Mouse (Mus musculus): ENCODE results near the gene Myo3b.

Myo3b gene

DNA sequence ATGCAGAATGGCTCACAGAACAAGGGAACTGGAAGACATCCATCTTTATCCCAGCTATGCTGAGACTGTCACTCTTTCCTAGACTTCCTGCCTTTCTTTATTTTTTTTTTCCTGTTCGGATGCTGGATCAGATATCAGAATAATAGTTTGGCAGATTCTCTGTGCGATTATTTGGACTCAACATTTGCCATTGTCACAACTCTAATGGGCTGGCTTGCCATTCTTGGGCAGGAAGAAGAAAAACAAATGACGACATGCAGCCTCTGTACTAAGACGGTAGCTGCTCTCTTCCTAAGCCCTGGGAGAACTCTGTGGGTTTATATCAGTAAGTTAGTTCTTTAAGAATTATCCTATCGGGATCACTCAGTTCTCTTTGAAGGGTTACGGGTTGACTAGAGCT, 89.7 kb downstream of the Myo3b start:
- DNase-seq (ENCODE audit: low spot score) = no peak

DNA sequence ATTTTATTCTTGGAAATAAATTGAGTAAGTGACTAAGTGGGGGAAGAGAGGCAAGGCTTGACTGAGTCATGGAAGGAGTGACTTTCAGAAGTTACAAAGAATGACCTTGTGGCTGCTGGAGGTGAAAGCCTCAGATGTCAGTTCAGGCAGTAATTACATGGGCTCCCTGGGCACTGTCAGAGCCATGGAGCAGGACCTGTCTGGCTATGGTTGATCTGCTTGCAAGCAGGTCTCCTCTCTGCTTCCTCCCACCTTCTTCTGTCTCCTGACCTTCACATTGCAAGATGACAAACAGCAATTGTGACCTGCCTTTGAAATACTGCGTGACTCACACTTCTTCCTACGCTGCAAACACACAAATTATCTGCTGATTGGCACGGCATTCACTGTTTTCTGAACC, 90.6 kb downstream of the Myo3b start:
- no peak for DNase-seq (ENCODE audit: low spot score)

DNA sequence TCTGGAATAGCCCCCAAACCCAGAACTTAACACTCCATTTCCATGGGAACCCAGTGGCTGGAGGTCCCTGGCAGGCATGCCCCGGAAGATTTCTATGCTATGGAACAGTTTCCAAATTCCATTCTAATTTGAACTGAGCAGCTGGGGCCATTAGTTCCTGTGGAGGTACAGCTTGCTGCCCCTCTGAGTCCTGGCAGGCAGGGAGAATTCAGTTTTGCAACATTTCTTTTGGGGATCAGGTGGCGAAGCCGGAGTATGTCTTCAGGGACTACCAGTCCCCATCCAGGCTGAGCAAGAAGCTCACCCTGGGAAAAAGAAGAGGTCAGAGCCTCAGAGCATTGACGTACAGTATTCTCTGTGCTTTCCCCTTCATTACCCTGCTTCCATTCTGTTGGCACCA, 94.4 kb downstream of the Myo3b start:
- no peak for DNase-seq (ENCODE audit: low spot score)

DNA sequence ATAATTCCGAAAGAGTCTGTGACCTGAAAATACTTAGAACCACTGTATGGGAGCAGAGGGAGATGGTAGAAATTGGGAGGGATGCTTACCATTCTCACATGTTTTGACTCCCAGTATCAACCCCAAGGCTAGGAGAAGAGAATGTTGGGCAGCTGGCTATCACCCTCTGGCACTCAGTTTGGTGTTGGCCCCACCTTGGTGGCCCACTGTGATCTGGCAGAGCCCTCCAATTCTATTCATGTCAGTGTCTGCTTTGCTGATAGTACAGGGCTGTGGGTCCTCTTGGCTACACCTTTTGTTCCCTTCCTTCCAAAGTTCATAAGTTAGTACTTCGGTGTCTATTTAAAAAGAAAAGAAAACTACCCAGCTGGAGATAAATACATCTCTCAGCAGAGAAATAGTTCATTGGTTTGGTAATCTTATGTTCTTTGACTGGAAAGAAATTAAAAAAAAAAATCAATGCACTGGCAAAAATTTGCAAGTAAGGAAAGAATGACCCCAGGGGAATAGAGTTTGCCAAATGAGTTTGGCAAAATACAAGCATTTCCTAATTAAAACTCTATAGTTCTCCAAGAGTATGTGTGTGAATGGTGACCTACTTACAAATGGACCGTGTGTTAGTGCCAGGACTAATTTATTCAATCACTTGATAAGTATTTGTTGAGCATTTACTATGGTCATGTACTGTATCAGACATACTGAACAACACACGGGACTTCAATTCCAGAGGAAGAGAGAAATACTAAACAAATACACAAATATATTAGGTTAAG, 98.5 kb downstream of the Myo3b start:
- DNase-seq (ENCODE audit: low spot score) = no peak

DNA sequence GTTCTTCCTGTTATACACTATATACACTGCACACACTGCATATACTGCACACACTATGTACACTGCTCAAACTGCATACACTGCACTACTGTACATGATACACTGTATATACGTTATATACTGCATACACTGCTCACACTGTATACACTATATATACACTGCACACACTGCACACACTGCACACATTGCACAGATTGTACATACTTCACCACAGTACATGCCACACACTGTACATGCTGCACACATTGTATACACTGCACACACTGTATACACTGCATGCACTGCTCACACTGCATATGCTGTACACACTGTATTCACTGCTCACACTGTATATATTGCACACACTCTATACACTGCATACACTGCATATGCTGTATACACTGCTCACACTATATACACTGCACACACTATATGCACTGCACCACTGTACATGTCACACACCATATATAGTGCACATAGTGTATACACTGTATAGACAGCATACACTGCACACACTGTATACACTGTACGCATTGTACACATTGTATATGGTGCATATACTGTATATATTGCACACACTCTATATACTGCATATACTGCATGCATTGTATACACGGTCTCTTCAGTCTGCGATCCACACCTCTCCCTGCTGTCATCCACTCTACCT, 104.7 kb downstream of the Myo3b start:
- DNase-seq (ENCODE audit: low spot score) = no peak

DNA sequence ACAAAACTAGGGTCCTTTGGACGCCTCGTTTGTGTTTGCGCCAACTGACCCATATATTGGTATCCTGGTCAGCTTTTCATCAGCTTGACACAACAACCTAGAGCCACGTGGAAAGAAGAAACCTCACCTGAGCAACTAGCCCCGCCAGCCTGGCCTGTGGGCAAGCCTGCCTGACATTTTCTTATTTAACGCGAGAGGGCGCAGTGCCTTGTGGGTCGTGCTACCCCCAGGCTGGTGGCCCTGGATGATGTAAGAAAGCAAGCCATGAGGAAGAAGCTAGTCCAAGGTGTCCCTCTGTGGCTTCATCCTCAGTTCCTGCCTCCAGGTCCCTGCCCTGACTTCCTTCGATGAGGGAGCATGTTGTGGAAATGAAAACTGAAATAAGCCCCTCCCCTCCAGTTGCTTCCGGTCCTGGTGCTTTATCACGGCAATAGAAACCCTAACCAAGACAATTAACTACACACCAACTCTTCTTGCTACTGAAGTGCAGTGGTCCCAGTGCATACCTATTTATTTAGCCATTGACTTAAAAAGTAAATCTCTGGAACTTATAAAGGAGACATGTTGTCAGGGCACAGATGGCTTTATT, 108.2 kb downstream of the Myo3b start:
- no peak for DNase-seq (ENCODE audit: low spot score)

DNA sequence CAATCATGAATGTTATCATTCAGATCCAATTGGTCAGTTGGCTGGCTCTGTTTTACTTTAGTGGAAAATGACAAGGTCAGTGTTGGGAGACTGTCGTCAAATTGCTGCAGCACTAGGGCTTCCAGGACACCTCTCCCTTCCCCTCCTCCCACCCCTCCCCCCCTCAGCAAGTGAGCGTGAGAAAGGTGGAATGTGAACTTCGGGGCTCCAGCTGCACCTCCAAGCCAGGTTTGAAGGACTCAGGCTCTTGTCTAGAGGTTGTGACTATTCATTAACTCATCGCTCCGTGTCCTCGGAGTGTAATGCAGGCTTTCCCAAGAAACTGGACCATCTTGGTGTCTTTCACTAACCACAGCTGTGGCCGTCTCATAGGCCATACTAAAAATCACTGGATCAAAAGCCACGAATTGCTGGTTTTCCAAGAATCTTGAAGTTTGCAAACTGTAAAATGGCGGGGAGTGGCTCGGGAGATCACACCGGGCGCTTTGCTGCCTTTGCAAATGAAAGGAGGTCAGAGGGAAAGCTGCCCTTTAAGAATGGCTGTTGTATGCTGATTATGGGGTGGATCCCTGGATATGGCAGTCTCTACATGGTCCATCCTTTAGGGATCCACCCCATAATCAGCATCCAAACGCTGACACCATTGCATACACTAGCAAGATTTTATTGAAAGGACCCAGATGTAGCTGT, 110.0 kb downstream of the Myo3b start:
- no peak for DNase-seq (ENCODE audit: low spot score)

DNA sequence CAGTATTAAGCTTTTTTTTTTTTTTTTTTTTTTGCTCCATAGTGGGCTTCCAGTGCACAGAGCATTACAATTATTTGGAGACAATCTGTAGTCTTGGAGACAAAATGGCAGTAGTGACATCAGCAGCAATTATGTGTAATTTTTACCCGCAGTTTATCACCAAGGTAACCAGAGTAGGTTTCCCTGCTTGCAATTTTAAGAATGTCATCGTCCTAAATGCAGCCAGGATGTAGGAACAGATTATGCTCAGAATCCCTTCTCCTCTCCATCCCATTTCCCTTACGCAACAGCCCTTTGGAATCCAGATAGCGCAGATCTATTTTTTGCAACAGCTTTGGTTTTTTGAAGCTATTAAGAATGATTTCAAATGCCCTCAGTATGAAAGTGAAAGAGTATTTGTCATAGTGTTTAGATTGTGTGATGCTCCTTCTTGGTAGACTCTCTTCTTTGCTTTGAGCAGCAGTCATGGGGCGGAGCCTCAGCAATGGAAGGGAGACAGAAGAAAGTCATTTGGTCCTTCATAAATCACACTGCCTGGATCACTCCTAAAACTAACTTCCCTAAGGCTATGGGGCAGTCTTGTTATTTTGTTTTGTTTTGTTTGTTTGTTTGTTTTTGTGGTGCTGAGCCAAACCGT, 111.6 kb downstream of the Myo3b start:
- peak; percentile 45 for DNase-seq (ENCODE audit: low spot score)

DNA sequence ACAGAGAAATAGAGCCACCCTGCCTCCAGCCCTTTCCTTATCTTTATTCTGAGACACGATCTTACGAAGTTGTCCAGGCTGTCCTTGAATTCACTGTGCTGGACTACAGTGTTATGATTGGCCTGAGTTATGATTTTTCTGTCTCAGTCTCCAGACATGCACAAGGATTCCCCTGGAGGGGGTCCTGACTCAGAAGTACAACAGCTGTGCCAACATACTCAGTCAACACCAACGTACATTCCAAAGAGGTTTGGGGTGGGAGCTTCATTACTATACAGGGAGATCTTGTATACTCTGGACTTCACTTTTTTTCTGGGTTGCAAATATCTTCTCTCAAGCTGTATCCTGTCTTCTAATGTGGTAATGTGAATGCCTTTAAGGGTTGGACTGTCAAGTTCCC, 113.0 kb downstream of the Myo3b start:
- no peak for DNase-seq (ENCODE audit: low spot score)

DNA sequence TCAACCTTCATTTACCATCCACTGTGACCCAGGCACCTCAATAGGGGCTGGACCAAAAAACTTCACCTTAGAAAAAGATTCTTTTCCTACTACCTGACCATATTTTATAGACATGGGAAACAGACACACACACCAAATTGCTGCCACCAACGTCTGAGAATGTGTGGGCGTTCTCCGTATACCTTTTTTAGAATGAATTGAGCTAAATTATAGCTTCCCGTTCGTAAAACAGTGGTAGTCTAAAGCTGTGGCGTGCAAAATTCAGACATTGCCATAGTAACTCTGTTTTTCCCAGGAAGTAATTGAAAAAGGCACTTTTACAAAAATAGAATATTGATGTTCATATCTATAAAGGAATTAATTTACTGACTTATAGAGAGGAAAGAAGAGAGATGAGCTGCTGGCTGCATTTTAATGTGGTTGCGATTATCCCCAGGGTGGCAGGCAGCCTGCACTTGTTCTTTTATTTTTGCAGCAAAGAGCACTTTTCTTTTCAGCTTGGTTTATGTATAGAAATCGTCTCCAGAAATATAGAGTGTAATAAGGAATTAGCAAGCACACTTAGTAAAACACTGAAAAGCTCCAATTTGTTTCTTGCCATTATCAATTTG, 116.4 kb downstream of the Myo3b start:
- no peak for DNase-seq (ENCODE audit: low spot score)

DNA sequence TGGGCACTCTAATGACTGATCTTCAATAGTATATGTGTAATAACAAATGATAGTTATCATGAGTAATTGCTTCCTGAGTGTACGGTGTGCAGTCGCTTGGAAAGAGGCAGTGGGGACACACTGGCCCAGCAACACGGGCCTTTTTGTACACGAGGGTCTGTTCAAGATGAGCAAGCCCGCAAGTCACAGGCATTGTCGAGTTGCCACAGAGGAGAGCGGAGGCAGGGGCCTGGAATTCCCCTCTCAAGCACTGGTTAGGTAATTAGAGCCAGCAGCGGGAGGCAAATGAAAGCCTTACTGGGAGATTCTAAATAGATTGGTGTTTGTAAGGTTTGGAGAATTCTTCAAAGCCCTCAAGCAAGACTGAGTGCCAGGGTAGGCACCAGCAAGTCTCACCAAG, 120.6 kb downstream of the Myo3b start:
- peak; percentile 16 for DNase-seq (ENCODE audit: low spot score)

DNA sequence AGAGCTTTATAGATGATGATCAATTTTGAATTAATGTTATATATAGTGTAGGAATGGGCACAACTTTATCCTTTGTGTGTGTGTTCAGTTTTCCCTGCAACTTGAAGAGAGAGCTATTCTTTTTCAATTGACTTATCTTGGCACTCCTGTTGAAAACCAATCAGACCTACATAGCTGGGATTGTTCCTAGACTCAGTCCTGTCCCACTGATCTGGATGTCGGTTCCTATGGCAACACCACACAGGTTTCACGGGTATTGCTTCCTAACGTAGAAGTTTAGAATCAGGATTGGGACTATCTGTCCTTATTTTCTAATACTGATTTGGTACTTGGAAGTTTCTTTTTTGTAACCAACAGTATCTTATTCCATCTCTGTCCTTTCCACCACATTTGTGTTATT, 127.3 kb downstream of the Myo3b start:
- no peak for DNase-seq (ENCODE audit: low spot score)

DNA sequence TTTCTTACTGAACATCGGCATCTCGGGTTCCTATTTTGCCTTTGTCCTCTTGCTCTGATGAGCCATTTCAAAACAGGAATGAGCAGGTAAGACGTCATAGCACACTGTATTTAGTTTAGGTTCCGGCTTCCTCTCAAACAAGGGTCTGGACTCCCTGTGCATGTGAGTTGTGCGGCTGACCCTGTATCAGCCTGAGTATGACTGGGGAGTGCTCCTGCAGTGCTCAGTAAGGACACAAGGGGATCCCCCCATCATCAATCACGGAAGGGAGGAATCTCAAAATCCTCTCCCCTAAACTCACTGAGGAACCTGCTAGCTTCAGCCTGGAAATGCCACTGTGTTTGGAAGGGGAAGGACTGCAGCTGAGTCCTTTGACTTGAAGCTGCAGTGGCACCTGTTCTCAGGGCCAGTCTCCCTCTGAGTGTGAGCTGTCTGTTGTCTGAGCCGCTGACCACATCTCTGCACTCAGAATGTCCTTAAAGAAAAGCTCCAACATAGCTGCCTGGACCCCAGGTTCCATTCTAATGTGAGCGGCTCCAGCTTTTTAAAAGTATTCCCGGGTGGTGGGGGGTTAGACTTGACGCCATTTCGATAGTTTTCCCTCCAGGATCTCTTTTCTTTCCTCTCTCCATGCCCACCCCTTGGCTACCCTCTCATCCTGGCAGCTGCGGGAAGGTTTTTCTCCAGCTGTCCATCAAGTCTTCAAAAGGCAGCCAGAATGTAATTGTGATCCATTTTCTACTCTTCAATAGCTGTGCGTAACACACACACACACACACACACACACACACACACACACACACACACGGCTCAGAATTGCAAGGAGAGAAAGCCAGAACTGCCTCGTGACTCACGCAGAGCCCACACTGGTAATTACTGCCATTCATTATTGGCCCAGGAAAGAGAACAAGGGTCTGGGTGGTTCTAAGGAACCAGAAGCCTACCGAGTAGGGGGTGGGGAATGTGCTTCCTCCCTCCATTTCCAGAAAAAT, 129.3 kb downstream of the Myo3b start:
- peak; percentile 53 for DNase-seq (ENCODE audit: low spot score)

DNA sequence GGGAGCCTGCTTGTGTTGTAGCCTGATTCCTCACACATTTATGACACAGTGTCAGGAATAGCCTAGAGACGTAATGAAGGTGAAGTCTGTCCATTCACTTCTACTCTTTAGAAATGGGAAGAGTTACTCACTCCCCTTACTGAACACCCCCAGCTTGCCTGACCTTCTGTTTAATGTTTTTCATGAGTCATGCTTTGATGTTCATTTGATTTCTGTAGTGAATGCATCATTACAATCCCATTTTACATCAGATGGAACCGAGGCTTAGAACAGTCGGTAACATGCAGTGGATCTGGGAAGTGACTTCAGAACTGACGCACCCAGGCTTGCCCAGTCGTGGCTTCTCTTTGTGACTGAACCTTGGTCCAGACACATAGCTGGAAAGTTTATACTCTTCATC, 131.5 kb downstream of the Myo3b start:
- DNase-seq (ENCODE audit: low spot score) = no peak

DNA sequence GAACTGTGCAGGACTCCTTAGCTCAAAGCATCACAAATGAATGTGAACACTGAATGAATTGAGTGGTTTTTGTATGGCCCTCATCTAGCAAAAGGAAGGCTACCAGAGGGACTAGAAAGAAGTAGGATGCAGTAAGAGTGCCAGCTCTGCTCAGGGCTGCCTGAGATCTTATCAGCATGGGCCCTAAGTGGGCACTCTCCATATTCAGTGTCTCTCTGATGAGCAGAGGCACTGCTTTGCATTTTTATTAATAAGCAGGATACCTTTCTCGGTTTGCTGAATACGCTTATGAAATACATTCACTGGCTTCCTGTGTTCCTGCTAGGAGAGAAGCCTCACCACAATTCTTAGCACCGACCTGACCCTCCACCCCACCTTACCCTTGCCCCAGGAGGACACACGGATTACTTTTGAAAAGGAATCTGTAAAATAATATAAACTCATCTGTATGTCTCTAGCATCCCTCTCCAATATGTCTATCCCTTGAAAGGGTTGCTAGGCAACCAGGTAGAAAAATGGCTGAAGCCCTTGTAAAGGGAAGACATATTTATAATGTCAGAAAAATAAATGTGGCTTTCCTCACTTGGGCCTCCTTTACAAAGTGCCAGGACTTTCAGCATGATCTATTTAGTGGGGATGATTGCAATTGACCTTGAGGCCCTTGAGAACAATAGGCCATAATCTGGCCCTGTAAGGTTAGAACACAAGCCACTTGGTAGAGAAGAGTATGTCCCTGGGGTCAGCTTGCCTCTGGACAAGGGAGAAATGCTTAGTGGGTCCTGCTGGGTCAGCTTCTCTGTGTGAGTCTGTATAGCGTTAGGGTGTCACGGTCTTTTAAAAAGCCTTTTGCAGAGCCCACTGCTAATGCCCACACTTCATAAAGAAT, 138.1 kb downstream of the Myo3b start:
- no peak for DNase-seq (ENCODE audit: low spot score)

DNA sequence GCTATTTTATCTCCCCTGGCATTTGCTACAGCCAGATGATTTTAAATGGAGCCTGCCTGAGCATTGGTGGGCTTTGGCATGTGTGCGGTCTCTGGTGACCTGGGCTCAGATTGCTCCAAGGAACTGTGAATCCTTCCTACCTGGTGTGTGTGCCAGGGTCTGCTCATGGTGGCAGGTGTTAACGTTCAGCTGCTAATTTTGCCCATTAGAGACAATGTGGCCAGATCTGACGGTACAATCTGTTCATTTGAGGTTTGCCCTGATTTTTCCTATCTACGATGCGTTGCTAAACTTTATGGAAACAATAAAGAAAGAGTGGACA, 138.7 kb downstream of the Myo3b start:
- DNase-seq (ENCODE audit: low spot score) = no peak

DNA sequence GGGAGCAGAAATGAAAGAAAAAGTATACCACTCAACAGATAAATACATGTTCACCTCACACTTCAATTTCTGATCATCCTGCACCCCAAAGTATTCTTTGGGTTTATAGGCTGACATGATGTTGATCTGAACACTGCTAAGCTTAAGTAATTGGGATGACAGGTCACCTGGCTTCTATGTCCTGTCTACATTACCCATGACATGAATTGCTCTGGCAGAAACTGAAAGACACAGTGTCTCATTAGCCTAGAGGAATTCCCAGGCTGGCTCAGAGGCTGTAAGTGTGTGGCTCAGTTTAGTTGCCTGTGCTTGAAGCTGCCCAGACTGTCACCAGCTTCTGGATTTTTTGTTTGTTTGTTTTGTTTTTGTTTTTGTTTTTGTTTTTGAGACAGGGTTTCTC, 139.3 kb downstream of the Myo3b start:
- DNase-seq (ENCODE audit: low spot score) = no peak

DNA sequence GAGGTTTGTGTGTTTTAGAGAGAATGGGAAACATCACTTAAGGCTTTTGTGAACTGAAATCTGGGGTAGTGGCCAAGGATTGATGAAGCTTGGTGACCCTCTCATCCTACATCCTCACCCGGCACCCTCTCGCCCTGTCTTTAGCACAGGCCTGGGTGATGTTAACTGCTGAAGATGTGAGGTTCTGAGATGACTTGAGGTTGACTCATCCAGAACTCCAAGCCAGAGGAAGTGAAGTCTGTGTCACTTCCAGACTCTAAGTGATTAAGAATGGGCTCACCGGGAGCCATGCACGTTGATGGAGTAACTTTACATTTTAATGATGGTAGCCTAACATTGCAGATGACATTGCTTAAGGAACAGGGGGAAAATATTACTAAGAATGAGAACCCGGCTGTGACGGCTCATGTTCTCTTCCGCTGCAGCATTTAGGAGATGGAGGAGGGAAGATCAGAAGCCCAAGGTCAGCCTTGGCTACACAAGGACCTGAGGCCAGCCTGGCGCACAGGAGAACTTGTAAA, 143.3 kb downstream of the Myo3b start:
- no peak for DNase-seq (ENCODE audit: low spot score)

DNA sequence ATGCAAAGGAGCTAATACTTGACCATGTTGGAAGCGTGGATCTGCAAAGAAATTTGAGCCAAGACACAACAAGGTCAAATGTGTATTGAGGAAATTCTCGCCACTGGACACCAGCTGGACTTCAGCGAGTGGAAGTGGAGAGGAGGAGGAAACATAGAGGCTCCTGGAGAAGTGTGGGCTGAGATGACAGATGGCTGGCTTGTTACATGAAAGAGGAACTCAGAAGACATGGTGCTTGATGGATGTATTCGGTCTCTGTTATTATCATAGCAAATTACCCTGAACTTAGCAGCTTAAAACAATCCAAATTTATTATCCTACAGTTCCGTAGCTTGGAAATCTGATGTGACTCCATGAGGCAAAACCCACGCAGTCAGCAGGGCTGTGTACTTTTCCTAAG, 148.1 kb downstream of the Myo3b start:
- DNase-seq (ENCODE audit: low spot score) = no peak
